Mouse (Mus musculus): ENCODE measurements around the gene Zfp507.

- TF ChIP-seq CTCF (IDR thresholded peaks at IDR 0.05; ENCODE audit: low read depth, low read length) (peak; percentile 80), POLR2A (IDR thresholded peaks at IDR 0.05; ENCODE audit: insufficient read depth, low read length) (no peak)
These were observed 62.1 kb downstream of the Zfp507 start for GRCm38 (mm10) chr7:35740489-35741230.
